Mouse (Mus musculus): ENCODE data around the gene Cachd1. TPM values are rescaled to one million over a fixed set of nuclear protein-coding genes. Genes with fewer than 3 reads are reported as not detected.

The Cachd1 gene
- polyA plus RNA-seq, 1 experiment from 2014 or later, result 14.7 TPM

DNA sequence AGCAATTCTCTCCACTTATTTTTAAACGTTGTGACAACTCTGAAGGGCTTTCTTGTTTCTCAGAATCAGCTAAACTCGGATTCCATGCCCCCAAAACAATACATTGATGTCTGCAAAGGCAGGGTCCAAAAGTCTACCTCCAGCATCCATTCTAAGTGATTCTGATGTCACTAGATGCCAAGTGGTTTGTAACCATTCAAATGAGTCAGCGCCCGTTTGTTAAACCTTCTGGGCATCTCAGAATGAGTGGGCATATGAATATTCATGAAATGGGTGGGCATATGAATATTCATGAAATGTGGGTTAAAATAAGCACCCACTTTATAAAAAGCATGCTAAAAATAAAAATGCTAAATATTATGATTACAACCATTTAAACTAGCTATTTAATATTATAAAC is 137.2 kb downstream of the Cachd1 start:
- Histone ChIP-seq H3K36me3 (ENCODE audit: poor library complexity, severe bottlenecking) (peaks cover 4% of the 10 kb centered on the region; the same call in 1 of the 2 replicates), H3K27ac (0 out of 2 replicates have a peak overlapping the region, but pooled peaks have one; percentile 44), H3K9me3 (replicated peaks) (no peaks in the 10 kb centered on the region), H3K4me2 (no peak overlapping the region), H3K4me1 (peaks cover 56% of the 10 kb centered on the region), H3K27me3 (no peaks in the 10 kb centered on the region), H3K9ac (no peak overlapping the region), H3K4me3 (no peak overlapping the region)
- peak; percentile 83 for ATAC-seq
- WGBS, result 28% methylated on average over 4 of the region's 4 CpGs

DNA sequence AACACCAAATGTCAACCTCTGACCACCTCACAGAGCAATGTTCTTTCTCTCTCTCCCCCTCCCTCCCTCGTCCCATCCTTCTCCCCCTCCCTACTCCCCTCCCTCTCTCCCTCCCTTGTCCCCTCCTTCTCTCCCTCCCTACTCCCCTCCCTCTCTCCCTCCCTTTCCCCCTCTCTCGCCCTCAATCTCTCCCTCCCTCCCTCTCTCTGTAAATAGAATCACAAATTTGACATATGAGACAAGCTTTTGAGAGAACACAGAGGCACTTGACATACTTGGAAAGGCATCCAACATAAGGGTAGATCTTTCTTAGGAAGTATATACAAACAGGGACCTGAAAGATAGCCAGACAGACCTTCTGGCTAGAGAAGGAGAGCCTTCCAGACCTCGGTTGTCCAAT is 138.1 kb downstream of the Cachd1 start:
- H3K4me1 ChIP-seq, result peaks cover 47% of the 10 kb centered on the region
- H3K27me3 ChIP-seq, result no peaks in the 10 kb centered on the region
- H3K4me2 ChIP-seq, result no peak overlapping the region
- 50% methylated on average over 3 of the region's 3 CpGs for WGBS
- H3K9me3 ChIP-seq (replicated peaks), result no peaks in the 10 kb centered on the region
- ATAC-seq, result 0 out of 2 replicates have a peak, but pooled peaks have one; percentile 25
- H3K4me3 ChIP-seq, result no peak overlapping the region
- H3K36me3 ChIP-seq (ENCODE audit: poor library complexity, severe bottlenecking), result peaks cover 11% of the 10 kb centered on the region; the same call in 1 of the 2 replicates
- H3K9ac ChIP-seq, result no peak overlapping the region
- H3K27ac ChIP-seq, result no peak overlapping the region

DNA sequence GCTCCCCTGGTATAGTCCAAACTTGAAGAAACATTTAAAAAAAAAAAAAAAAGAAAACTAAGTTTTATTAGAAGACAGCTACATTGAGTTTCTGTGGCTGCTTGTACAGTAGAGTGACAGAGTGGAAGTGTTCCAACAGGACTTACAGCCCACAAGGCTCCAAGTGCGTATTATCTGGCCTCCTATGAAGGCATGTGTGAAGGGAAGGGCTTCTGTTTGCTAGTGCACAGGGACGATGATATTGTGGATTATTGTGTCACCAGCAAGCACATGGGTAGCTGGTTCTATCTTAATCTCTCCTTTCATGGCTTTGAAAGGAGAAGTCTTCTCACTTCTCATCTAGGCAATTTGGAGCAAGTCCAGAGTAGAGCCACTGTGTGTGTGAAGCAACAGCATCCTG is 138.6 kb downstream of the Cachd1 start:
- H3K9ac ChIP-seq, result no peak overlapping the region
- H3K27me3 ChIP-seq, result no peaks in the 10 kb centered on the region
- no peak for ATAC-seq
- H3K36me3 ChIP-seq (ENCODE audit: poor library complexity, severe bottlenecking), result peaks cover 16% of the 10 kb centered on the region
- no peak overlapping the region for H3K4me2 ChIP-seq
- H3K4me3 ChIP-seq, result no peak overlapping the region
- 85% methylated on average over 2 of the region's 2 CpGs for WGBS
- H3K27ac ChIP-seq, result no peak overlapping the region
- H3K4me1 ChIP-seq, result peaks cover 44% of the 10 kb centered on the region
- H3K9me3 ChIP-seq (replicated peaks), result no peaks in the 10 kb centered on the region

DNA sequence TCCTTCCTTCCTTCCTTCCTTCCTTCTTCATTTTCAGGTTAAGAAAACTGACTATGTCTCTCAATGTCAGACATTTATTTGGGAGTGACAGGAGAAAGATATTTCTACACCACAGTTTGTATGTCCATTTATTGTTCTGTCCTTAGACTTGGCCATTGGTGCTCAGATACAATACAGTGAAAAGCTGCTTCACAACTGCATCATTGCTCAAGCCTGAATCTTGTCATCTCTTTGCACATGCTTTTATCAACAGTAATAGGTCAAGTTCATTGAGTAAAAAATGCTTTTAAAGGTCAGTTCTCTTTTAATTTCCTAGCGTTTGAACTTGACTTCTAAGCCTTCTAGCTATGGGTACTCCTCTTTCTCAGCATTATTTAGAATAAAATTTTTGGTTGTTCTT is 141.0 kb downstream of the Cachd1 start:
- no peak for ATAC-seq
- H3K4me1 ChIP-seq, result peaks cover 41% of the 10 kb centered on the region
- WGBS, result 89% methylated on average over 1 of the region's 1 CpGs

DNA sequence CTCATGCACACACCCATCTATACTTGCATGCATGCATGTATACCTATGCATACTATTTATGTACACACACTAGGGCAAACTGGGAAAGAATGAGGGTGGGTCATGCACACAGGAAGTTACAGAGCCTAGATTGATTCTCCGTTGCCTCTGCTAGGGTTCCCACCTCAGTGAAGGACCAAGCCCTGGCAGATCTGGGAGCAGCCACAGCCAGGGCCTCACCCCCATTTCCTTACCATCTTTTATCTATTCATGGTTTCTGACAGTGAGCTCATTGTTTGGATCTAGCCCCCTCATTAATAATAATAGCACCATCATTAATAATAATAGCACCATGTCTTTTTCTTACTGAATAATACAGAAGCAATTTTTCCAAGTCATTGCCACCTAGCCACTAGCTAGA is 143.9 kb downstream of the Cachd1 start:
- Histone ChIP-seq H3K4me3 (no peak overlapping the region), H3K27ac (no peak overlapping the region), H3K36me3 (ENCODE audit: poor library complexity, severe bottlenecking) (peaks cover 29% of the 10 kb centered on the region), H3K4me2 (no peak overlapping the region), H3K9me3 (replicated peaks) (no peaks in the 10 kb centered on the region), H3K9ac (no peak overlapping the region), H3K27me3 (no peaks in the 10 kb centered on the region), H3K4me1 (peaks cover 19% of the 10 kb centered on the region)
- WGBS, result 54% methylated on average over 1 of the region's 1 CpGs
- ATAC-seq, result no peak

More for the DNA sequence above, 141.0 kb downstream of the Cachd1 start:
- no peak overlapping the region for H3K4me3 ChIP-seq
- no peak overlapping the region for H3K9ac ChIP-seq
- H3K27me3 ChIP-seq, result no peaks in the 10 kb centered on the region
- no peak overlapping the region for H3K4me2 ChIP-seq
- peaks cover 23% of the 10 kb centered on the region for H3K36me3 ChIP-seq (ENCODE audit: poor library complexity, severe bottlenecking)
- no peak overlapping the region for H3K27ac ChIP-seq
- H3K9me3 ChIP-seq (replicated peaks), result no peaks in the 10 kb centered on the region

DNA sequence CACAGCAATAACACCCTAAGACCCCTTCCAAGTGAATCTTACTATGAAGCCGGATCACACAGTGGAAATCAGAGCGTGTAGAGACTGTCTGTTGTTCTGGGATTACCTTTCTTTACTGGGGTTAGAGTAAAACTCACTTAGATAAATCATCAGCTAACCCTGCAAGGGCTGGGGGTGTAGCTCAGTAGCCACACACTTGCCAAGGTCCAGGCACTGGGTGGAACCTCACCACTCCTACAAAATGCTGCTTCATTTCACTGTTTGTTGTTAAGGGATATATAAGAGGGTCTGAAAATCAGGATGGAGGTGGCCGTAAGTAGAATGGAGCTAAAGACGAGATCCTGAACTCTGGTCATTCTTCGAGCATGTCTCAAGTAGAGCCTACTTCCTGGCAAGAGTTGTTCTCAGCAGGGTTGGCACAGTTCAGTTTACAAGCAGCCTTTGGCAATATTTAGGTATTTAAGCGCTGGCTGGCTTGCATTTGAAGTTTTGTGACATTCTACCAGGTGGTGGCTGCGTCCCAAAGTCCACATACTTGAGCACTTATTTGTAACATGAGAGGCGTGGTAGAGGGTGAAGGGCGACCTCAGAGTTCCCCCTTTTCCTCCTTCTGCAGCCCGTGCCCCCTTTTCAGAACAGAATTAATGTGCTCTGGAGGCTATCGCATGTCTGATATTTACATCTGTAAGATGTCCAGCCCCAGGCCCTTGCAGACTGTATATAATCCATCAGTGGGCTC is 146.5 kb downstream of the Cachd1 start:
- ATAC-seq, result no peak
- Histone ChIP-seq H3K9ac (no peak overlapping the region), H3K4me1 (peaks cover 19% of the 10 kb centered on the region), H3K9me3 (replicated peaks) (no peaks in the 10 kb centered on the region), H3K27ac (no peak overlapping the region), H3K27me3 (no peaks in the 10 kb centered on the region), H3K4me3 (no peak overlapping the region), H3K36me3 (ENCODE audit: poor library complexity, severe bottlenecking) (peaks cover 29% of the 10 kb centered on the region), H3K4me2 (no peak overlapping the region)
- 90% methylated on average over 11 of the region's 11 CpGs for WGBS

DNA sequence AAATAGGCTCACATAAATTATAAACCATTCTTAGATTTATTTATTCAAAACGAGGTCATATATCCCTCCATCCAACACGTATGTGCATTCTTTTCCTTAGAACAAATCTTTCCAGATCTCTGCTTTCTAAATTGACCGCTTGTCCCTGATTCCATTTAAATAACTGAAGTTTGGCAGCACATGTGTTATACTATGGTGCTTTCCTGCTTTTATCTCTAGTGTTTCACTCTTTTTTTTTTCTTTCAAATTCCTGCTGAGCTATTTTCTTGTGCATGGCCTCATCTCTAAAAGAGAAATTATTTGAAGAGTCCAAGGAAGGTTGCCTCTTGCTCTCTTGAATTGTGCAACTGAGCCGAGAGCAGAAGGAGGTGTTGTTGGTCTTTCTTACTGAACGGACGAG is 147.1 kb downstream of the Cachd1 start:
- Histone ChIP-seq H3K36me3 (ENCODE audit: poor library complexity, severe bottlenecking) (peaks cover 26% of the 10 kb centered on the region), H3K9ac (no peak overlapping the region), H3K4me2 (no peak overlapping the region), H3K4me1 (peaks cover 19% of the 10 kb centered on the region), H3K27ac (no peak overlapping the region), H3K27me3 (no peaks in the 10 kb centered on the region), H3K4me3 (no peak overlapping the region), H3K9me3 (replicated peaks) (no peaks in the 10 kb centered on the region)
- WGBS, result 75% methylated on average over 6 of the region's 6 CpGs
- ATAC-seq, result no peak

DNA sequence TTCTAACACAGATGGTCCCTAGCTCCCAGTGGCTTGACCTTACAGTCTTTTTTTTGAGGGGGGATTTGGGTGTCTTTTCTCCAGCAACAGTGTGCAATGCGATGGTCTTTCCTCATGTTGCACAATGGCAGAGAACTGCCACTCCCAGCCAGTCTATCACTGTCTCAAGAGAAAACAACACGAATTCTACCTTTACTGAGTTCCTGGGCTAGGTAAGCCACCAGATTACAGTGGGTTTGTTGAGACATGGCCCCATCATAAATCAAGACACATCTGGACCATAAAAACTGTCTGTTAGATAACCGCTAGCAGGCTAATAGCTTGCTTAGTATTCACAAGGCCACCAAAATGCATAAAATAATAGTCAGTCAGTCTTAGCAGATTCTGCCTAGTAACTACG is 147.8 kb downstream of the Cachd1 start:
- peaks cover 19% of the 10 kb centered on the region for H3K4me1 ChIP-seq
- H3K4me2 ChIP-seq, result no peak overlapping the region
- WGBS, result 93% methylated on average over 4 of the region's 4 CpGs
- no peak overlapping the region for H3K27ac ChIP-seq
- H3K36me3 ChIP-seq (ENCODE audit: poor library complexity, severe bottlenecking), result peaks cover 19% of the 10 kb centered on the region
- H3K9ac ChIP-seq, result no peak overlapping the region
- H3K9me3 ChIP-seq (replicated peaks), result no peaks in the 10 kb centered on the region
- ATAC-seq, result no peak
- H3K4me3 ChIP-seq, result no peak overlapping the region
- H3K27me3 ChIP-seq, result no peaks in the 10 kb centered on the region

DNA sequence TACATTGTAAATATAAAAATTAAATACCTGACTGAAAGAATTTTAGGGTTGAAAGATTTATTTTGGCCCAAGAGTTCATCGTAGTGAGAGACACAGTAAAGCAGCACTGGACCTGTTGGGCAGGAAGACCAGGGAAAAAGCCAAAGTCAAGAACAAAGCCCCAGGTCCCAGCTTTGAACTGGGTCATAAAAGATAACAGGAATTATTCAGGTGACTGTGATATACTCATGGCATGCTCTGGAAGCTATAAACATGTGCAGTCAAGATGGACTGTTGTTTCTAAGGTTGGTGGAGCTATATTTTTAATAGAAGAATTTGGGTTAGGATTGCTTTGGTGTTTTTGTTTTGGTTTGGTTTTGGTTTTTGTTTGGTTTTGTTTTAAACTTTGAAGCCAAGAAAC is 148.7 kb downstream of the Cachd1 start:
- no peak for ATAC-seq
- H3K27me3 ChIP-seq, result no peaks in the 10 kb centered on the region
- H3K4me3 ChIP-seq, result no peak overlapping the region
- H3K4me2 ChIP-seq, result no peak overlapping the region
- H3K9ac ChIP-seq, result no peak overlapping the region
- H3K9me3 ChIP-seq (replicated peaks), result no peaks in the 10 kb centered on the region
- WGBS, result 98% methylated on average over 1 of the region's 1 CpGs
- peaks cover 16% of the 10 kb centered on the region for H3K4me1 ChIP-seq
- no peak overlapping the region for H3K27ac ChIP-seq
- peaks cover 13% of the 10 kb centered on the region for H3K36me3 ChIP-seq (ENCODE audit: poor library complexity, severe bottlenecking)

DNA sequence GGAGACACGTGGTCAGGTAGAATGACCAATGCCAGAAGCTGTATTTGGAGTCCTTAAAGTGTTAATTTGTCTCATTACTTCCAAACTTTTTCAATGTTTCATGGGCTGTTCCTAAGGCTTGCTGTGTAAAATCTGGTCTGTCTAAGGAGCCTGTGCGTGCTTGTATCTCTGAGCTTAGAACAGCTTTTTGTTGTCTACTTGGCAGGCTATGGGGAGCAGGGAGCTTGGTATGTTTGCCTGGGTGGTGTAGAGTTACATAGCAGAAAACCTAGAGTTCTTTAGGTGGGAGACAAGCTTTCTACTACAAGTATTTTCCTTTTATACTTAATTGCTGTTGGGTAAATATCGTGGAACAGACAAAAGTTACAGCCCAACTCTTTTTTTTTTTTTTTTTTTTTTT is 150.1 kb downstream of the Cachd1 start:
- H3K36me3 ChIP-seq (ENCODE audit: poor library complexity, severe bottlenecking), result peaks cover 9% of the 10 kb centered on the region; the same call in 1 of the 2 replicates
- no peaks in the 10 kb centered on the region for H3K27me3 ChIP-seq
- peaks cover under 1% of the 10 kb centered on the region; the same call in 1 of the 2 replicates for H3K4me1 ChIP-seq
- no peak for ATAC-seq
- H3K4me3 ChIP-seq, result no peak overlapping the region
- no peak overlapping the region for H3K4me2 ChIP-seq
- WGBS, result 82% methylated on average over 3 of the region's 3 CpGs
- no peaks in the 10 kb centered on the region for H3K9me3 ChIP-seq (replicated peaks)
- H3K27ac ChIP-seq, result no peak overlapping the region
- no peak overlapping the region for H3K9ac ChIP-seq

DNA sequence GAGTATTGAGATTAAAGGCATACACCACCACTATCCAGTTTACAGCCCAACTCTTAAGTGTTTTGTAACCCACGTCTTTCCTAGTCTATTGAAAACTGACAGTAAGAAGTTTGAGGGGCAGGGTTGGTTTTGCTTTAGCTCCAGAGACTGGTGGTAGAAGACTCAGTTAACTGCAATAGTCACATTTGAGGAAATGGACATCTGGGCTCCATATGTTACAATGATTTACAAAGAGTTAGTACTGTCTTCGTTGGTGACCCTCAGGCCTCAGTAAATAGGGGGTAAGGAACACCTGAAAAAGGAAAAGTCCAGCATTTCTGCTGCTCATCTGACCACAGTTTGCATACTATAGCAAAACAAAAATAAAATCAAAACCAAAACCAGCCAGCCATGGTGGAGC is 150.6 kb downstream of the Cachd1 start:
- Histone ChIP-seq H3K36me3 (ENCODE audit: poor library complexity, severe bottlenecking) (peaks cover 9% of the 10 kb centered on the region; the same call in 1 of the 2 replicates), H3K4me2 (no peak overlapping the region), H3K27ac (no peak overlapping the region), H3K9me3 (replicated peaks) (no peaks in the 10 kb centered on the region), H3K4me1 (no peaks in the 10 kb centered on the region), H3K27me3 (no peaks in the 10 kb centered on the region), H3K4me3 (no peak overlapping the region), H3K9ac (no peak overlapping the region)
- ATAC-seq, result no peak
- WGBS, result 83% methylated on average over 2 of the region's 2 CpGs

DNA sequence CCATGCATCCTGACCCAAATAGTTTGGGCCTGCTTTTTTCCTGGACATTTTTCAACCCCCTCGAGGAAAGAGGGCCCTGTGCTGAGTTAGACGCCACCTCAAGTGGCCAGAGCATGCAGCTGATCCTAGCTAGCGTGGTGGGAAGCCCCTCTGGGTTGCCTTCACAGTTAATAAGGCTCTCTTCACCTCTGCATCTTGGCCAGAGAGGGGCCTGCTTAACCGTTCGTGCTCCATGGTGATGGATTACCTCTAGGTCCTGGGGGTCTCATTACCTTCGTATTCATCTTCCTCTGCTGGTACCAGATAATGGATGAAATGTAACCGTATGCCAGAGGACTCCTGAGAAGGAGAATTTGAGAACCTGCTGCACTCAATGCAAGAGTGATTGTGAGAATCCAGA is 167.2 kb downstream of the Cachd1 start:
- H3K9me3 ChIP-seq (replicated peaks), result no peaks in the 10 kb centered on the region
- WGBS, result 79% methylated on average over 7 of the region's 7 CpGs
- no peak overlapping the region for H3K27ac ChIP-seq
- no peak overlapping the region for H3K4me3 ChIP-seq
- H3K4me1 ChIP-seq, result peaks cover 17% of the 10 kb centered on the region
- no peak for ATAC-seq
- no peaks in the 10 kb centered on the region for H3K27me3 ChIP-seq
- H3K9ac ChIP-seq, result no peak overlapping the region
- no peak overlapping the region for H3K4me2 ChIP-seq
- peaks cover 1% of the 10 kb centered on the region; the same call in 1 of the 2 replicates for H3K36me3 ChIP-seq (ENCODE audit: poor library complexity, severe bottlenecking)

DNA sequence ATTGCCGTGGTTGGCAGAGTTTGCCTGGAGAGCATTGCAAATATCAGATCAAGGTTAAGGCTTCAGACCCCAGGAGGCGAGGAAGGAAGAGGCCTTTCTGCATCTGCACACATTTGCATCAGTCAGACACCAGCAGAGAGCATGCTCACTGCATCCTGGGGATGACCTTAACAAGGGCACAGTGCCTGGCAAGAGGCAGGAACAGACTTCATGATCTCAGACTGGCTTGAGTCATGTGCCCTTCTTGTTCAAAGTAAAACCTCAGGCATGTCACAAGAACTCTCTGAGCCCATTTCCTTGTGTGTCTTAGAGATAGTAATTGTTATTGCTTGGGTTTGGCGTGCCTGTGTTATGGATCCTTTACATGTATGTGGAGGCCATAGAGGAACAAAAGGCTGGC is 167.8 kb downstream of the Cachd1 start:
- Histone ChIP-seq H3K4me1 (peaks cover 17% of the 10 kb centered on the region), H3K27ac (no peak overlapping the region), H3K4me3 (no peak overlapping the region), H3K9ac (no peak overlapping the region), H3K4me2 (no peak overlapping the region), H3K27me3 (no peaks in the 10 kb centered on the region), H3K9me3 (replicated peaks) (no peaks in the 10 kb centered on the region), H3K36me3 (ENCODE audit: poor library complexity, severe bottlenecking) (no peaks in the 10 kb centered on the region)
- 89% methylated on average over 3 of the region's 3 CpGs for WGBS
- ATAC-seq, result no peak

Measured in forebrain, embryonic 13.5 days (tissue).